Mouse (Mus musculus) retina, embryonic 14.5 days (tissue): Measurements from ENCODE around the gene Olfr1245.
A peak's percentile ranks its signal among the peaks of the same experiment; 100 is the strongest.
"Not testable (repeated sequence)": the region's sequence is repeated elsewhere in the genome, so short reads cannot be mapped to it uniquely, and the experiment has no call there.

Experiments used
- DNase-seq: peaks from one replicate; pipeline ENCODE4 v3.0.0-alpha.2; 2015; ENCODE audit warnings: low spot score

Gene Olfr1245

DNA sequence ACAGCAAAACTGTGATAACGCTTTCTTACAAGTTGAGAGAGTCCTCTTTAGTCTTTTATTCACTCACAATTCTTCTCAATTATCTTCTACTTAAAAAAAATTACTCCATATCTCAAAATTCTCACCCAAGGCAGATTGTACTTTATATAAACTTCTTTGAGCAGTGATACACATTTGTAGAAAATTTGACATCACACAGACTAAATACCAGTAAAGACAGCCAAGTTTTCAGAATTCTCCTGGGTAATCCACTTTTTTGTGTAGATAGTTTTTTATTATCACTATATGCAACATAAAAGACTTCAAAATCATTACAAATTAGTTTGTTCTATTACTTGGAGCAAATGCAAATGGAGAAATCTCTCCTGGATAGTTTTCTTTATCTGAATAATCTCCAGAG lies at the start of gene Olfr1245:
Gene Olfr1245 (minus strand): TSS at position 101 of the 400 bp plus-strand sequence.
- no peak for DNase-seq

DNA sequence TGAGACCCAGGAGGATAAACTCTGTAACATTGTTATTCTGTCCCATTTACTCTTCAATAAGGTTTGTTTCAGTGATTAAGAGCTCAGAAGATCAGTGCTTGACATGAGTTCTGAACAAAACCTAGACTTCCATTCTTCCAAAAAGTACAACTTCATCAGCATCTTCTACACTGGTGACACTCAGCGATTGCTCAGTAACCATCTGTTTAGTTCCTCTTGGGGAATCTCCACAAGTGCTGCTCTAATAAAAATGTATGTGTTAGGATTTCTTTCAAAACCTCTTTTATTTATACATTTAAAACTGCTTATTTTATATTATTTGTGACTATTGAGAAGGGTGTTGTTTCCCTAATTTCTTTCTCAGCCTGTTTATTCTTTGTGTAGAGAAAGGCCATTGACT lies 39.9 kb upstream of the Olfr1245 start, which contains the start of gene Olfr1248:
Gene Olfr1248 (minus strand): TSS at position 101 of the 400 bp plus-strand sequence.
- DNase-seq, result not testable (repeated sequence)

DNA sequence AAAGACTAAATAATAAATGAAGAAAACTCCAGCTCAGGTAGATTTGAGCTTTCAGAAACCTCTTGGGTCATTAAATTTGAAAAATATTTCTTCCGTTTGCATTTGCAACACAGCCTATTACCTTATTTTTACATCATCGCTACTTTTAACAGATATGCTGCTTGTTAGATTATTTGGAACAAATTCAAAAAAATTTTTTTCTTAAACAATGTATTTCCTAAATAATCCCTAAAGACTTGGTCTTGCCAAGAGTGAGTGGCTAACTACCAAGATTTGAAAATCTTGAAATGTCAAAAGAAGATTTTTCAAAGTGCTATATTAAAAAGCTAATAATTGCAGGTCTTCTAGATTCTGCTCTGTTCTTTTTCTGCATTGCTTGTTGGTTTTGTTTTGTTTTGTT lies 35.8 kb upstream of the Olfr1245 start, which contains the start of gene Olfr1247:
Gene Olfr1247 (minus strand): TSS at position 101 of the 400 bp plus-strand sequence.
- DNase-seq, result no peak

DNA sequence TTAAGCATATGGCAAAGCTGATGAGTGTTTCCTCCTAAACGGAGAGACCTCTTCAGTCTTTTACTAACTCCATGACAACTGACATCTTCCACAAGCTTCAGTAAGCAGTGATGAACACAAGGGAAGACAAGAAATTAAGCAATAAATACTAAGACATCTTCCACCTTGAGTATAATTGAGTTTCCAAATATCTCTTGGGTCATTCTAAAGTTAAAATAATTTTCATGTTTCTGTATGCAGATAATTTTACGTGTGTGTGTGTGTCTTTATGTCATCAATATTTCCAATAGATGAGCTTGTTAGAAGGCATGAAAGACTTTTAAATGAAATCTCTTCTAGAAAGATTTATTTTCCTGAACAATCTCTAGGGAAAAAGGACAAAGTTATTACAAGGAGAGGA lies 14.8 kb upstream of the Olfr1245 start, which contains the start of gene Olfr1246:
Gene Olfr1246 (minus strand): TSS at position 101 of the 400 bp plus-strand sequence.
- no peak for DNase-seq

DNA sequence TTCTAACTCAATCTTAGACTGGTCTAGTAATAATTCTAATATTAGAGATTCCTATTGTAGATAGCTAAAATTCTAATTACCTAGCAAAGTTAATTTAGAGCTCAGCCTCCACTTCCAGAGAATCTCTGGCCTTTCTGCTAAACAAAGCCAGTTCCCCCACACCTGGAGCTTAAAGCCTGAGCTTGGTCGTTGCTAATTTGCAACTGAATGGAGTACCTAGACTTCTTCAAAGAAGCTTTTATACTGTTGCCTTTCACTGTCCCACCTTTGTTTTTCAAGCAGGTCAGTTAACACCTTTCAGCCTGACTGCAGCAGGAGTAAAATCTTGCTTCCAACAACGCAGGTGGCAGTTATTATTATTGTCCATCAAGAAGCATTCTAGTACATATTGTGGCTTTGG lies 15.5 kb downstream of the Olfr1245 start:
- DNase-seq, result not testable (repeated sequence)

DNA sequence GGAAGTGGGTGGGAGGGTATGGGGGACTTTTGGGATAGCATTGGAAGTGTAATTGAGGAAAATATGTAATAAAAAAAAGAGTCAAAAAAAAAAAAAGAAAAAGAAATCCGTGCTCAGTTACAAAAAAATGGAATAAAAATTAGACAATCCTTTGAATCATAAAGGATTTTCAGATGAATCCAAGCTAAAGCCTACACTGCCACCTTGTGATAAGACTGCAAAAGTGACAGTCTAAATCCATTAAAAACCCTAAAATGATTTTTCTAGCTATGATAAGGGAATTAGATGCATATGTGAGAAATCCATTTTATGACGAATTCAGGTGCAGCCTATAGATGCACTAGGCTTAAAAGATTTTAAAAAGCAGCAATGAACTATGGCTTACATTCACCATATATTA lies 33.7 kb downstream of the Olfr1245 start:
- DNase-seq, result peak; percentile 42

DNA sequence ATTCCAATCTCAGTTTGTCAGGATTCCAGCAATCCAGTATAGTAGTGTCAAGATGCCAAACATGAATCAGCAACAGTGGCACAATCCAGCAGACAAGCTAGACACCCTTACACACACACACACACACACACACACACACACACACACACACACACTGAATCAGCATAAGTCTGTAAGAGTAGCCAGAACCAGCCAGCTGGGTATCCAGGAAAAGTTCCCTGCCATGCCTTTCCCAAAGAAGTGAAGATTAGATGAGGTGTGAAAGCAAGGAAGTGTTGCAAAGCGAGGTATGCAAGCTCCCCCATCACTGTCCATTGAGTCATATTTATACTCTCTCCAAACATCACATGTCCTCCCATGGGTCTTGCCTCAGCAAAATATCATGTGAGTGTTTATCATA lies 38.3 kb downstream of the Olfr1245 start:
- no peak for DNase-seq

DNA sequence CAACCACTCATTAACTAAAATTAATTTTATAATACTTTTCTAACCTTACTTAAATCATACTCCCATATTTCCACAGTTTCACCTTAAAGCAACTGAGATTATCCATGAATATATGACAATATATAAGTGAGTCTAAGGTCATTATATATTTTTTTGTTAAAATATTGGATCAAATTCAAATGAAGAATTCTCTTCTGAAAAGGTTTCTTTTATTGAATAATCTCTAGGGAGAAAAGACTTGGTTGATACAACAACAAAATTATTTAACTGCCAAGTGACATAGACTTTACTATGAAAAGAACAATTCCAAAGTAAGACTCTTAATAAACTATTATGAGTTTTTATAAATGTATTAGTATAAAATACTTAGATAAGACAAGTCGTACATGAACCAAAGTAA lies 46.9 kb downstream of the Olfr1245 start, which contains the start of gene Olfr1243:
Gene Olfr1243 (minus strand): TSS at position 101 of the 400 bp plus-strand sequence.
- no peak for DNase-seq
